Mouse (Mus musculus) v-Abl transformed pro-B cells (cell line): ENCODE results near the gene Tmem143.

Source experiments
- in situ Hi-C, 2 experiments: fragments of 400-800 bp; cut with MboI; formaldehyde crosslinking; loops; one replicate each; pipeline ENCODE4 v1.15.1; 2025; ENCODE audit not compliant: unreplicated experiment in 2 of 2

The Tmem143 gene

DNA sequence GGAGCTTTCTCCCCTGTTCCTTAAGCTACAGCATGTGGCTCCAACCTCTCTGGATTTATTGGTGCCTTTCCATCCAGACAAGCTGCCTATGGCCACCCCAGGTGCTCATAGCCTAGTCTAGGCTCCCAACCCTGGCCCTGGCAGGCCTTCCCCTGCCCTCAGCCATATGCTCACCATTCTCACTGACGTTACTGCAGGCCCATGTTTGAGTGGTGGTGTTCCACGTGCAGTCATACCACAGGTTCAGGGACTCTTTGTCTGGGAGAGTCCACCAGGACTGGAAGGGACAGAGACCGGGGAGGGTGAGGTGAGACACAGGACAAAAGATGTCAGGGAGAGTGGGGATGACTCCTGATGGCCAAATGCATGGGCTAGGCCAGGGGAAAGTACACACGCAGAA lies 23.0 kb downstream of the Tmem143 start:
- in situ Hi-C loops, result loop anchor here (5.0 to 25.0 kb wide), 3 partner anchors 187 to 1382 kb away; partner anchors contain the start of genes Pold1 (in 1 of the 2), Rras (in 1 of the 2), Scaf1 (in 1 of the 2) and Spib (in 1 of the 2)

DNA sequence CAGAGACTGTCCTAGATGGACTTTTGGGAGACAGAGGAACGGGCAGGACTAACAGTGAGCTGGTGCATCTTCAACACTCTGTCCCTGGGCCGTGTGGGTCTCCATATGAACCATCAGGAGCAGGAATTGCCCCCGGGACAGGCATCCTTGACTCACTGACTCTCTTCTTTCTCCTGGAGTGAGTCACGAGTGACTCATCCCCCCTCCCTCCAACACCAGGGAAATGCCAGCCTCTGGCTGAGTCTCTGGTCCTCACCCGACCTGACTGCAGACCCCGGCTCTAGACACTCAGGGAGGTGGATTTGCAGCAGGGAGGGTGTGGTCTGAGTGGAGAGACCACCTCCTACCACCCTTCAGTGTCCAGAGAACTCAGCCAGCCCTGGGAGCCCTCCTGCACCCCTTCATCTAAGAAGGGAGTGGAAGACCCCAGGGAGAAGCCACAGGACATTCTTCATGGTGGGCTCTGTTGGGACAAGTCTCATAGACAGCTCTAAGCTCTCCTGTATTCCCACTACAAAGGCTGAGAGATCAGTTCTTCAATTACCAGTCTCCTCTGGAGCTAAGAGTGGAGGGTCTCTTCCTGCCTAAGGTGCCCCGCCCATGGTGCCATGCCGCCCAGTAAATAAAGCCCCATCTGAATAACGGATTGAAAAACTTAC lies 24.0 kb downstream of the Tmem143 start:
- in situ Hi-C loops, result loop anchor here (5.0 to 25.0 kb wide), 3 partner anchors 188 to 1383 kb away; partner anchors contain the start of genes Pold1 (in 1 of the 2), Rras (in 1 of the 2), Scaf1 (in 1 of the 2) and Spib (in 1 of the 2)

DNA sequence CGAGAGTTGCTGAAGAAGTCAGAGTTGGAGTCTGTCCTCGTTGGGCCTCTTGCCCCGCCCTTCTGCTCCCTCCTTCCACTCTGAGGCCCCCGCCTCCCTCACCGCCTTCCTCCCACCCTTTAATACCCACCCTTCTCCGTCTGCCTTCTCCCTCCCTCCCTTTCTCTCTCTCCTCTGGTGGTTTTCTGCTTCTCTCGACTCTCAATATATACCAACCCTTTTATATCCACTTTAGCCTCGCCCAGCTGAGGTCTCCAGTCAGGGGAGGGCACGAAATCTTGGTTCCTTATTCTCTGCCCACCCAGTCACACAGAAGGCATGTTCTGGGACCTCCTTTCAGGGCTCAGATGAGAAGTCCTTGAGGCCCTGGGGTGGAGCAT lies 24.5 kb downstream of the Tmem143 start, which contains the start of gene Emp3:
Gene Emp3 (minus strand): TSS at position 163 of the 380 bp plus-strand sequence.
- in situ Hi-C loops, result loop anchor here (5.0 to 25.0 kb wide), 3 partner anchors 189 to 1384 kb away; partner anchors contain the start of genes Pold1 (in 1 of the 2), Rras (in 1 of the 2), Scaf1 (in 1 of the 2) and Spib (in 1 of the 2)

DNA sequence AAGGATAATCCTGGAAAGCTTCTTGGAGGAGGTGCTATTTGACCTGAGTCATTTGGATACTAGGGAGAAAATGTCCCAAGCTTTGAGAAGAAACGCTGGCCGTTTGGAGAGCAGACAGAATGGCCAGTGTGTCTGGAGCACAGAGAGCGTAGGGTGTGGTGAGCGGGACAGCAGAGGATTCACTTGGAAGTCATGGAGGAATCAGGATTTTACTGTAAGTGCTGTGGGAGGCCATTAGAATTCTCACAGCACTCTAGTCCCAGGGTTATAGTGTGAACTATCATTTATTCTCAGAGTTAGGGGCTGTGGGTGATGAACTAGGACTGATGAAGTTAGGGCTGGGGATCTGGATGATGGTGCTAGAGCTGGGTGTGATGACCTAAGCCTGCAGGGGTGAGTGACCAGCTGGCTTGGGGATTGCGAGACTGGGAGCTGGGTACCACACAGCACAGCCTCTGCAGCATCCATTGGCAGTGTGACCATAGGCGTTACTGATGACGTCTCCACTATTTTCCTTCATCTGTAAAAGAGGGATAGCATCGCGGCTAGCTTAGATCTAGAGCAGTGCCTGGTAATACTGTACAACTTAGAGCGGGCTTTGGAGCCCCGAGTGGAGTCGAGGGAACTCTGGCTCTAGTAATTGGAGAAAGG lies 25.3 kb downstream of the Tmem143 start:
- in situ Hi-C loops, result loop anchor here (5.0 to 25.0 kb wide), 3 partner anchors 190 to 1385 kb away; partner anchors contain the start of genes Pold1 (in 1 of the 2), Rras (in 1 of the 2), Scaf1 (in 1 of the 2) and Spib (in 1 of the 2)

DNA sequence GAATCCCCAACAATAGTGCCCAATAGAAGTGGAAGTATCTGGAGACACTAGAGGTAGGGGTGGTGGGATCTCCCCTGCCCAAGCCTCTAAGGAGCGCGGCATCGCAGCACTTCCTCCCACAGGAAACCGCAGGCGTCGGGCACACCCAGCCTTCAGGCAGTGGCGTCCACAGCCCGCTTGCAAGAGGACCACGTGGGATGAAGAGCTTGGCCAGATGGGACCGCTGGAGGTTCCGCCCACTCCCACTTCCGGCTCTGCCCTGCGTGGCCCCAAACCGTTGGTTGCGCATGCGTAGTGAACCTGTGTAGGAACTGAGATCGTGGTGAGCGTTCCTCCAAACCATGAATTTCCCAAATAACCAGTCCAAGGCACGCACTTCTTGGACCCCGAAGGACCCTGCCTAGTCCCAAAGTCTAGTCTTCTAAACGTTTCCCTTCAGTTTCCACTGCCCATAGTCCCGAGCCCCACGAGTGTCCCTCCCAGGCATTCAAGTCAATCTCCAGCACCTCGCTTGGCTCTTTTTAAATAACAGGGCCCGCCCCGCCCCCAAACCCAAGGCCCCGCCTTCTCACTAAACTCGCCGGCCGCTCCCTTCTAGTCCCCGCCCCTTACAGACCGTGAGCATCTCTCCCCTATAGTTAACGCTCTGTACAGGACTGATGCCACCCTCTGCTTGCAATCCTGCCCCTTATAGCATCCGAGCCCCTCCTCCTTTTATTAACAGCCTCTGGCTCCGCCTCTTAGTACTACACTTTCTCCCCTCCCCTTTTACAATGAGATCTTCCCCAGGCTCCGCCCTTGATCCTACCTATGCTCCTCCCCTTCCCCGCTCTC lies 26.4 kb downstream of the Tmem143 start:
- in situ Hi-C loops, result loop anchor here (5.0 to 25.0 kb wide), 3 partner anchors 191 to 1386 kb away; partner anchors contain the start of genes Pold1 (in 1 of the 2), Rras (in 1 of the 2), Scaf1 (in 1 of the 2) and Spib (in 1 of the 2)

DNA sequence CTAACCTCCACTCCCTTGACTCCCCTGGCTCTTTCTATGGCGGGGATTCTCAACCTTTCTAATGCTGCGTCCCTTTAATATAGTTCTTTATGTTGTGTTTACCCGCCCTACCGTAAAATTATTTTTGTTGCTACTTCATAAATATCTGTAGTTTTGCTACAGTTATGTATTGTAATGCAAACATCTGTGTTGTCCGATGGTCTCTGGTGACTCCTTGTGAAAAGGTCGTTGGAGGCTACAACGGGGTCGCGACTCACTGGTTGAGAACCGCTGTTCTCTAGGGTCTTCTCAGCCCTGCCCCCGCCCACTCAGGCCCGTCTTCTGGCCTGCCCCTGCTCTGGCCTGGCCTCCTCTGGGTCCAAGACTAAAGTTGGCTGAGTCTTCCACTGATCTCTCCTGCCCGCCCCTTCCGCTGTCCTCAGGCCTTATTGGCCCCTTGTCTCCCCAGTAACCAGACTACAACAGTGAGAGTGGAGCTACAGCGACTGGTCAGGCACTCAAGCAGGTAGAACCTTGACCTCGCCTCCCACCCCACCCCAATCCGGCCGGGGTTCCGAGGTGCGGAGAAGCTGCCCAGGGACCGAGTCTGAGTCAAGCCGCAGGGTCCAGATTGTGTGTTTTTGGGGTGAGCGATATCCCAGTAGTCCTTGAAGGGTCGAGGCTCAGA lies 27.2 kb downstream of the Tmem143 start, which contains the start of gene Ccdc114:
Gene Ccdc114 (plus strand): TSS at position 311 of the 667 bp plus-strand sequence.
- in situ Hi-C loops, result loop anchor here (5.0 to 25.0 kb wide), 3 partner anchors 192 to 1387 kb away; partner anchors contain the start of genes Pold1 (in 1 of the 2), Rras (in 1 of the 2), Scaf1 (in 1 of the 2) and Spib (in 1 of the 2)

DNA sequence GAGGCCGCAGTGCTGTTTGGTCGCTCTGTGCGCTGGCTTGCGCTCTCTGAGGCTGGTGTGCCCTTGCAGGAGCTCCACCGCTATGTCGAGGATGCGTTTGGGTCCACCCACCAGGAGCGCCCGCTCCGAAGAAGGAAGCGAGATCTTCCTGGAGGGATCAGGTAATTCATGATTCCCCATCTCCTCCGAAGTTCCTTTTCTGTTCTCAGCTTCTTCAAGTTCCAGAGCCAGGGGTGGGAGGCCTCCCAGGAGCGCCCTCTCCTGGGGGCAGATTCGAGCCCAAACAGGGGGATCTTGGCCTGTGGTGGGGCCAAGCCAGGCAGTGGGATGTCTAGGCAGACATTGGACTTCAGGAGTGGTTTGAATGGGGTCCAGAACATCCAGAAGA lies 27.7 kb downstream of the Tmem143 start:
- in situ Hi-C loops, result loop anchor here (5.0 to 25.0 kb wide), 3 partner anchors 192 to 1387 kb away; partner anchors contain the start of genes Pold1 (in 1 of the 2), Rras (in 1 of the 2), Scaf1 (in 1 of the 2) and Spib (in 1 of the 2)

DNA sequence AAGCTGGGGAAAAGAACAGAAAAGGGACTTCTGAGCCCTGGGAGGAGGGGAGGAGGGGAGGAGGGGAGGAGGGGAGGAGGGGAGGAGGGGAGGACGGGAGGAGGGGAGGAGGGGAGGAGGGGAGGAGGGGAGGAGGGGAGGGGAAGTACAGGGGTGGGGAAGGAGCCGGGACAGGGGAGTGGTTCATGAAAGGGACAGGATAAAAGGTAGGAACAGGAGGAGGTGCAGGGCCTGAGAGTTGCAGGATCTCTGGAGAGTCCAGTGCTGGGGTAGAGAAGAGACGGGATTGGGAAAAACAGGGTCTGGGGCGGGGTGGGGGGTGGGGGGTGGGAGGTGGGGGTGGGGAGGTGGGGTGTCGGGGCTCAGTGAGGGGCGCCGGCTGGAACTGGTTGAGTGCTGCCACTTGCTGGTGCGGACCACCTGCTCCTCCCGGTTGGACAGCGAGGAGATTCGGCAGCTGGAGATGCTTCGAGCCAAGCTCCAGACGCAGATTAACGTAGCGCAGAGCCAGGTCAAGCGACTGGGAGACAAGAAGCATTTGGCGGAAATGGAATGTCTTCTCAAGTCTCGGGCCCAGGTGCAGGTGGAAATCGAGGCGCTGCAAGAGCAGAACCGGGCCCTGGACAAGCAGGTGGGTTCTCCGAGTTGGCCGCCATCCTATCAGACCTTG lies 32.0 kb downstream of the Tmem143 start:
- in situ Hi-C loops, result no loop called here

DNA sequence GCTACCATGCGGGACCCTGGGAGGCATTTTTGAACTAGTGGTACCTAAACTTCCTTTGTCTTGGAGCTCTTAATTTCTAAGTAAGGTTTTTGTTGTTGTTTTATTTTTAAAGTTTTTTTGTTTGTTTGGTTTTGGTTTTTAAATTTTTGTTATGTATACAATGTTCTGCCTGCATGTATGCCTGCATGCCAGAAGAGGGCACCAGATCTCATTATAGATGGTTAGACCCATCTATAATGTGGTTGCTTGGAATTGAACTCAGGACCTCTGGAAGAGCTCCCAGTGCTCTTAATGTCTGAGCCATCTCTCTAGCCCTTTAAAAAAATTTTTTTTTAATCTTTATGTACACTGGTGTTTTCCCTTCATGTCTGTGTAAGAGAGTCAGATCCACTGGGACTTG lies 32.9 kb downstream of the Tmem143 start:
- in situ Hi-C loops, result loop anchor here (5.0 to 10.0 kb wide), 2 partner anchors 57 to 125 kb away; partner anchors contain the start of gene Kdelr1 (in 2 of the 2)

DNA sequence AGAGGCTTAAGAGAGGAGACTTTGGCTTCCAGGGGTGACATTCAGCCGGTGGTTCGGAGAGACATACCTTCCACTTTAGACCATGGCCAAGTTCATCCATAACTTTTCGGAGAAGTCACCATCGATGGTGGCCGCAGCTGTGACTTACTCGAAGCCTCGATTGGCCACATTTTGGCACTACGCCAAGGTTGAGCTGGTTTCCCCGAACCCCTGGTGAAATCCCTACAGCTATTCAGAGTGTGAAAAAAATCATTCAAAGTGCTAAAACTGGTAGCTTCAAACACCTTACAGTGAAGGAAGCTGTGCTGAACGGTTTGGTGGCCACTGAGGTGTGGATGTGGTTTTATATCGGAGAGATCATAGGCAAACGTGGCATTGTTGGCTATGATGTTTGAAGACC lies 37.0 kb downstream of the Tmem143 start:
- in situ Hi-C loops, result loop anchor here (5.0 to 10.0 kb wide), 2 partner anchors 61 to 129 kb away; partner anchors contain the start of gene Kdelr1 (in 2 of the 2)

DNA sequence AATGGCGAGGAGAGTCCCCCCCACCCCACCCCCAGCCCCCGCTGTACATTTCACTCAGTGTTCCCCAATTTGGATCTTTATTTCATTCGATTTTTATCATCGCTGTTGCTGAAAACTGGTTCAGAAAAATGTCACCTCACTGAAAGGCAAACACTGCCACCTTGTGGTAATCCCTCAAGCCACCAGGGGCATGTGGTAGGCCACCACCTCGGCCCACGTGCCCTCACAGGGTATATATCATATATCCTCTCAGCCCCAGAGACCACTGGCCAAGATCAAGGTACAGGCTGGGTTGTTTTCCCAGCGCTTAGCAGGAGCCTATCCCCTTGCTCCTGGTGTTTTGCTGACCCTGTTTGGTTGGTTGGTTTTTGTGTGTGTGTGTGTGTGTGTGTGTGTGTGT lies 38.4 kb downstream of the Tmem143 start:
- in situ Hi-C loops, result loop anchor here in 1 of 2 experiments (5.0 to 10.0 kb wide), 2 partner anchors 130 to 198 kb away; no protein-coding TSS in a partner anchor

DNA sequence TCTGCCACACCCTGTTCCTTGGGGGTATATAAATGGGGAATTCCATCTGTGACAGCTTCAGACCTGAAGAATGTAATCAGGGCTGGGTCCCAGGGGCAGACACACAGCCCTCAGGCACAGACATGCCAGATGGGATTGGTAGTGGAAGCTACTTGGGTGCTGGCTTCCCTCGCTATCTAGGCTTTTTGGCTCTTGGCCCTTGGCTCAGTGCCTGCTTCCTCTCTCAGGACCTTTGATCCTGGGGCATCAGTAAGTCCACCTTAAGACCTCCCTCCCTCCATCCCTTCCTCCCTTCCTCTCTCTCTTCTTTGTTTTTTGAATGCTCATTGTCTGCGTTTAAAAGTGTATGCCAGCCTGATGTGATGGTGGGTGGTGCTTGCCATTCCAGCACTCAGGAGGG lies 43.1 kb downstream of the Tmem143 start:
- in situ Hi-C loops, result loop anchor here (5.0 to 10.0 kb wide), 4 partner anchors 72 to 265 kb away; no protein-coding TSS in a partner anchor

DNA sequence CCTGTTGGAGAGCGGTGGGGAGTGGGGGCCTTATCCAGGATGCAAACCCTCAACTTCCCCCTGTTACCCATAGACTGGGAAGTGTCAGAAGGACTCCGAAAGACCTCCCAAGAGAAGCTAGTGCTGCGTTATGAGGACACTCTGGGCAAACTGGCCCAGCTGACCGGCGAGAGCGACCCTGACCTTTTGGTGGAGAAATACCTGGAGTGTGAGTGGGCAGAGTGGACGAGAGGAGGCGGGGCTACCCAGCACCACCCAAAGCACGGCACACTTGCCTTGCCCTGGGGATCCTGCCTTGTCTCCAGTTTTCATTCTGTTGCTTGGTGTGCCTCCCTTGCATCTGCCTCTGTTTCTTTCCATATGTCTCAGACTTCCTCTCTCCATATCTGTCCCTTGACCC lies 45.2 kb downstream of the Tmem143 start:
- in situ Hi-C loops, result loop anchor here (5.0 to 10.0 kb wide), 2 partner anchors 70 to 263 kb away; no protein-coding TSS in a partner anchor

DNA sequence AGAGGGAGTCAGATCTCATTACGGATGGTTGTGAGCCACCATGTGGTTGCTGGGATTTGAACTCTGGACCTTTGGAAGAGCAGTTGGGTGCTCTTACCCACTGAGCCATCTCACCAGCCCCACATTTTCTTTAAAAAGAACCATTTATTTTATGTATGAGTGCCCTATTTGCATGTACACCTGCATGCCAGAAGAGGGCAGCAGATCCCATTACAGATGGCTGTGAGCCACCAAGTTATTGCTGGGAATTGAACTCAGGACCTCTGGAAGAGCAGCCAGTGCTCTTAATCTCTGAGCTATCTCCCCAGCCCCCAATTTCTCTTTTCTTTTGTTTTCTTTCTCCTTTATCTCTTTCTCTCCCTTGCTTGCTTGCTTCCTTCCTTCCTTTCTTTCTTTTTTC lies 46.5 kb downstream of the Tmem143 start:
- in situ Hi-C loops, result loop anchor here (5.0 to 10.0 kb wide), 2 partner anchors 69 to 262 kb away; no protein-coding TSS in a partner anchor

DNA sequence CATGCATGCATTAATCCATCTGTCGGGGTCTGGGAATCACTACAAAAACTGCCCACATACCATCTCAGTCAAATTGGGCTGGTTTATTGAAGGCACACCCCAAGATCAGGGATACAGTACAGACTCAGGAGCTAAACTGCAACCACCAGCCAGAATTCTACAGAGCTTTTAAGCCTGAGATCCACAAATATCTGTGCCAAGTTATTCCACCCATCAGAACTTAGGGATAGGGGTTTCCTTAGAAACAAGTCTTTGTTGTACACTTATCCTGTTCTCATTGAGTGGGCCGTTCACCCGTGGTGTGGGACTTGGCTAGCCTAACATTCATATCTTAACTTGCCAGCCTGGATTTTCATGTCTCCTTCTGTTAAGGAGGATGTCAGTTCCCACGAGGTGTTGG lies 52.3 kb downstream of the Tmem143 start:
- in situ Hi-C loops, result loop anchor here in 1 of 2 experiments (10.0 kb wide), 1 partner anchor 256 kb away; no protein-coding TSS in a partner anchor

DNA sequence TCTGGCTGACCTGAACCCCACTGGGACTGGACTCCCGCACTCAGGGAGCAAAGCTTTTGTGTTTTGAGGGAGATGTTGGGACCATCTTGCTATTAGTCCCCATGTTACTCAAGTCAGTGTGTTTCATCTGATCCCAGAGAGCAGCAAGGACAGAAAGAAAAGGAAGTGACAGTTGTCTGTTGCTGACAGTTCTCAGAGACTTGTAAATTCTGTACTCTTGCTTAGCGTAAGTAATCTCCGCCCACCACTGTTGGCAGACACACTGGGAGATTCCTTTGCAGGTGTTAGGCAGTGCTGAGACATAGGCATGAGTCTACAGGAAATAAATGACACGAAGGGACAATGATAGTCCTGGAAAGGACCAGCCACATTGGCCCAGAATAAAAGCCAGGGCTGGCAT lies 59.9 kb downstream of the Tmem143 start:
- in situ Hi-C loops, result loop anchor here in 1 of 2 experiments (5.0 kb wide), 1 partner anchor 36 kb away; no protein-coding TSS in a partner anchor
